Mouse (Mus musculus): ENCODE results near the gene Asz1. TPM values are rescaled to one million over a fixed set of nuclear protein-coding genes. Genes with fewer than 3 reads are reported as not detected.

The Asz1 gene
- polyA plus RNA-seq, 1 experiment from 2014 or later: not detected

DNA sequence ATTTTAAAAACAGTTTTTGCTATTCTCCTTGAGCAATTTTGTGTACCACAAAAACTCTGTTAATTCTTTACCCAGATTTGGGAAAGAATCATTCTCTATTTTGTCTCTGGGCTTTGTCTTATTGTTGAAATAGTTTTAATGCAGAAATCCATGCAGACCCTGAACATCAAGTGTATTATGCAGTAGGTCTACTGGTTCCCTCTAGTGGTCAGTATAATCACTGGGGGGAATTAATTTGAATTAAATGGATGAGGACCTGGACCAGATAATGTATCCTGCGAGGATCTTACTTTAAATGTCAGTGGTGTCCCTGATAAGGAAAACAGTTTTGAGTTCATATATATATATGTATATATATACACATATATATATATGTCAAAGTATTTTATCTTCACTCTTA, 30.2 kb downstream of the Asz1 start:
- Histone ChIP-seq H3K4me3 (ENCODE audit: low read depth, low read length) (no peak overlapping the region), H3K36me3 (ENCODE audit: control insufficient read depth, insufficient read depth, low read length) (no peaks in the 10 kb centered on the region)
- 36% methylated on average over 1 of the region's 1 CpGs for WGBS

DNA sequence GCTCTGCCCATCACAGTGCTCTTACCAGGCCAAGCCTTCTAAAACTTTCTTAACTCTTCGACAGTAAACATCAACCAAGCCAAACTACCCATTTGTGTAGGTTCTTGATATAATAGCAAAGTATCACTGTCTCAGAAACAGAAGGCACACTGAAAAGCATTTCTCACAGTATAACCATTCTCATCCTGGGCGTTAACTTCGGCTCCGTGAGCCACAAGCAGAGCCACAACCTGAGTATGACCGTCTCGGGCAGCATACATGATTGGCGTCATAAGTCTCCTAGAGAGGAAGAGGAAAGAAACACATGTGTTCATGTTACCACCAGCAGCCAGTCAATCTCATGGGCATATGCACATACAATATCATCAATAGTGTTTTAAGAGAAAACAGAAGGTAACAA, 31.9 kb downstream of the Asz1 start:
- Histone ChIP-seq H3K36me3 (ENCODE audit: control insufficient read depth, insufficient read depth, low read length) (no peaks in the 10 kb centered on the region), H3K9ac (ENCODE audit: low read length) (no peak overlapping the region), H3K4me3 (ENCODE audit: low read depth, low read length) (no peak overlapping the region), H3K27ac (replicated peaks; ENCODE audit: low read depth, low read length) (no peak overlapping the region), H3K27me3 (ENCODE audit: control insufficient read depth, insufficient read depth, low read length) (no peaks in the 10 kb centered on the region), H3K9me3 (ENCODE audit: control insufficient read depth, low read length) (no peaks in the 10 kb centered on the region), H3K4me1 (ENCODE audit: control insufficient read depth, insufficient read depth, low read length) (no peaks in the 10 kb centered on the region), H3K4me2 (ENCODE audit: low read depth, severe bottlenecking) (no peak overlapping the region)
- DNase-seq (ENCODE audit: low spot score) (no peak), ATAC-seq (ENCODE audit: insufficient number of reproducible peaks, low FRiP score, low TSS enrichment, low read depth) (no peak)
- 76% methylated on average over 7 of the region's 7 CpGs for WGBS

More for the DNA sequence above, 30.2 kb downstream of the Asz1 start:
- no peak for ATAC-seq (ENCODE audit: insufficient number of reproducible peaks, low FRiP score, low TSS enrichment, low read depth)
- H3K4me2 ChIP-seq (ENCODE audit: low read depth, severe bottlenecking): no peak overlapping the region
- no peaks in the 10 kb centered on the region for H3K4me1 ChIP-seq (ENCODE audit: control insufficient read depth, insufficient read depth, low read length)
- no peak overlapping the region for H3K9ac ChIP-seq (ENCODE audit: low read length)
- H3K27me3 ChIP-seq (ENCODE audit: control insufficient read depth, insufficient read depth, low read length): no peaks in the 10 kb centered on the region
- no peak for DNase-seq (ENCODE audit: low spot score)
- H3K27ac ChIP-seq (replicated peaks; ENCODE audit: low read depth, low read length): no peak overlapping the region
- no peaks in the 10 kb centered on the region for H3K9me3 ChIP-seq (ENCODE audit: control insufficient read depth, low read length)

DNA sequence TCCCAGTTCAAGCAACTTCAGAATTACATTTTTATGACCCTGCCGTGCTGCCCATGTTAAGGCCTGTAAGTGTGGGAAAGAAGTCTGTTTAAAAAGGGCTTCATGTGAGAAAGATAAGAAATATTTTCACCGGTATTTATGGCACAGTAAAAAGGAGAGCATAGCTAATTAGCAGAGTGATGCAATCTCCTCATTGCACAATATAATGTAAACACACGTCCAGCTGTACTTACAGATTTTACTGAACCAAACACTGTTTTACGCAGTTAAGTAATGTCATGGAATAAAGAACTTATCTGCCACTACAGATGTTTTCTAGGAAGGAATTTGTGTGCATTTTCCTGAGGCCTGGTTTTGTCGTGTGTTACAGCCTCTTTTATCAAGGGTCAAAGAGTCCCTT, 32.3 kb downstream of the Asz1 start:
- no peaks in the 10 kb centered on the region for H3K27me3 ChIP-seq (ENCODE audit: control insufficient read depth, insufficient read depth, low read length)
- DNase-seq (ENCODE audit: low spot score) (no peak), ATAC-seq (ENCODE audit: insufficient number of reproducible peaks, low FRiP score, low TSS enrichment, low read depth) (no peak)
- no peaks in the 10 kb centered on the region for H3K36me3 ChIP-seq (ENCODE audit: control insufficient read depth, insufficient read depth, low read length)
- no peak overlapping the region for H3K4me3 ChIP-seq (ENCODE audit: low read depth, low read length)
- H3K27ac ChIP-seq (replicated peaks; ENCODE audit: low read depth, low read length): no peak overlapping the region
- H3K9me3 ChIP-seq (ENCODE audit: control insufficient read depth, low read length): no peaks in the 10 kb centered on the region
- H3K9ac ChIP-seq (ENCODE audit: low read length): no peak overlapping the region
- no peaks in the 10 kb centered on the region for H3K4me1 ChIP-seq (ENCODE audit: control insufficient read depth, insufficient read depth, low read length)
- 45% methylated on average over 5 of the region's 5 CpGs for WGBS
- no peak overlapping the region for H3K4me2 ChIP-seq (ENCODE audit: low read depth, severe bottlenecking)

DNA sequence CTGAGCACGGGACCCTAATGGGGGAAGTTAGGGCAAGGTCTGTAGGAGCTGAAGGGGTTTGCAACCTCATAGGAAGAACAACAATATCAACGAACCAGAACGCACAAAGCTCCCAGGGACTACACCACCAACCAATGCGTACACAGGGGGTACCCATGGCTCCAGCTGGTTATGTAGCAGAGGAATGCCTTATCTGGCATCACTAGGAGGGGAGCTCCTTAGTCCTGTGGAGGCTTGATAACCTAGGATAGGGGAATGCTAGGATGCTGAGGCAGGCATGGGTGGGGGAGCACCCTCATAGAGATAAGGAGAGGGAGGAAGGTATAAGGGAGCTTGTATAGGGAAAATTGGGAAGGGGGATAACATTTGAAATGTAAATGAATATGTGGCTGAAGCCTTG, 51.0 kb downstream of the Asz1 start:
- WGBS: 90% methylated on average over 4 of the region's 4 CpGs
- H3K9me3 ChIP-seq (ENCODE audit: control insufficient read depth, low read length): no peaks in the 10 kb centered on the region
- H3K9ac ChIP-seq (ENCODE audit: low read length): no peak overlapping the region
- no peaks in the 10 kb centered on the region for H3K4me1 ChIP-seq (ENCODE audit: control insufficient read depth, insufficient read depth, low read length)
- H3K4me3 ChIP-seq (ENCODE audit: low read depth, low read length): no peak overlapping the region
- H3K36me3 ChIP-seq (ENCODE audit: control insufficient read depth, insufficient read depth, low read length): no peaks in the 10 kb centered on the region
- no peaks in the 10 kb centered on the region for H3K27me3 ChIP-seq (ENCODE audit: control insufficient read depth, insufficient read depth, low read length)
- DNase-seq (ENCODE audit: low spot score): no peak
- no peak overlapping the region for H3K27ac ChIP-seq (replicated peaks; ENCODE audit: low read depth, low read length)
- no peak overlapping the region for H3K4me2 ChIP-seq (ENCODE audit: low read depth, severe bottlenecking)
- no peak for ATAC-seq (ENCODE audit: insufficient number of reproducible peaks, low FRiP score, low TSS enrichment, low read depth)

DNA sequence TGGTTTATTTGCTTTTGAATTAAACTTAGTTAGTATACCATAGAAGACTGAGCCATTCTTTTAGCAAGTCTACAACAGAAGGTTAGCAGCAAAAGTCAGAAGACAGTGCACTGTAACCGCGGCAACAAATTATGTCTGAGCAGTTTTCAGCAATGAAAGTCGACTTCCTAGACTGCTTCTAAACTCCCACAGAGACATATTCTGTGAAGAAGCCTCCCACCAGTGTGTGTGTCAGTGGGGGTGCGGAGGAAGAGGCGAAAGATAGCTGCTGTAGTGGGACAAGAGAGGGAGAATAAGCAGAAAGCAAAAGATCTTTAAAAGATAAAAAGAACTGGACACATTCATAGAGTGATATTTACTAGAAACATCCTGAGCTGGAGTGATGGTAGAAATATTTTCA, 57.2 kb downstream of the Asz1 start:
- ATAC-seq (ENCODE audit: insufficient number of reproducible peaks, low FRiP score, low TSS enrichment, low read depth): no peak
- Histone ChIP-seq H3K9me3 (ENCODE audit: control insufficient read depth, low read length) (no peaks in the 10 kb centered on the region), H3K4me1 (ENCODE audit: control insufficient read depth, insufficient read depth, low read length) (no peaks in the 10 kb centered on the region), H3K27ac (replicated peaks; ENCODE audit: low read depth, low read length) (no peak overlapping the region), H3K27me3 (ENCODE audit: control insufficient read depth, insufficient read depth, low read length) (no peaks in the 10 kb centered on the region), H3K4me3 (ENCODE audit: low read depth, low read length) (no peak overlapping the region), H3K9ac (ENCODE audit: low read length) (no peak overlapping the region), H3K36me3 (ENCODE audit: control insufficient read depth, insufficient read depth, low read length) (no peaks in the 10 kb centered on the region), H3K4me2 (ENCODE audit: low read depth, severe bottlenecking) (no peak overlapping the region)
- WGBS: 77% methylated on average over 5 of the region's 5 CpGs
- no peak for DNase-seq (ENCODE audit: low spot score)

DNA sequence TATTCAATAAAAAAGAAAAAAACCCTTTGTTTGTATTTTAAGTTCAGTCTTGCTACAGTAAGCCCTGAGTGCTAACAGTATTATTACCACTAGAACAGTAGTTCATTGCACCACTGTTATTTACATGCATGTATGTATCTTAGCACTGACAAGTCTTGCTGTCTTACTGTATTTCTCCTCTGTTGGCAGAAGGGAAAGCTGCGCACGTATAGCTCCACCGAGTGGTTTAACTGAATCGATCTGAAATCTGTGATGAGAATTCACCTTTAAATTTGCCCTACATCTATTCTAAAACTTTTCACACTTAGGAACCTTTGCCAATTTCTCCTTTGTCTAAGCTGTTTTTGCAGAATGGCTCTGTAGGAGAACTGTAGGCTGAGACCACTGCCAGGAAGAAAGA, 64.6 kb downstream of the Asz1 start:
- H3K9me3 ChIP-seq (ENCODE audit: control insufficient read depth, low read length): no peaks in the 10 kb centered on the region
- H3K4me1 ChIP-seq (ENCODE audit: control insufficient read depth, insufficient read depth, low read length): no peaks in the 10 kb centered on the region
- DNase-seq (ENCODE audit: low spot score): no peak
- 88% methylated on average over 4 of the region's 4 CpGs for WGBS
- no peak overlapping the region for H3K4me3 ChIP-seq (ENCODE audit: low read depth, low read length)
- ATAC-seq (ENCODE audit: insufficient number of reproducible peaks, low FRiP score, low TSS enrichment, low read depth): no peak
- no peak overlapping the region for H3K9ac ChIP-seq (ENCODE audit: low read length)
- H3K36me3 ChIP-seq (ENCODE audit: control insufficient read depth, insufficient read depth, low read length): no peaks in the 10 kb centered on the region
- no peaks in the 10 kb centered on the region for H3K27me3 ChIP-seq (ENCODE audit: control insufficient read depth, insufficient read depth, low read length)
- H3K4me2 ChIP-seq (ENCODE audit: low read depth, severe bottlenecking): no peak overlapping the region
- H3K27ac ChIP-seq (replicated peaks; ENCODE audit: low read depth, low read length): no peak overlapping the region

DNA sequence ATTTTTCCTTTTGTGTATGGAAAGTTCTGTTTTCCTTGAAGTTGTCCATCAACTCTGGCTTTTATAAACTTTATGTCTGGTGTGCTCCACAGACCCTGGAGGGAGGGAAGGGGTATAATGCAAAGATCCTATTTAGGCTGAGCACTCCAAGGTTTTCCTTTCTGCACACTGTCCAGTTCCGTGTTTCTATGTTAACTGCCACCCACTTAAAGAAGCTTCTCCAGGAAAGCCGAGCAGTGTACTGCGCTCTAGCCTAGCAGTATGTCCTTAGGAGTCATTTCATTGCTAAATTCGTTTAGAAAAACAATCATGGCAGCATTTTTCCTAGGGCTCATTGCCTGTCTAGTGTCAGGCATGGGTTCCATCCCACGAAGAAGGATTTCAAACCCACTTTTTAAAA, 65.7 kb downstream of the Asz1 start:
- Histone ChIP-seq H3K9ac (ENCODE audit: low read length) (no peak overlapping the region), H3K4me3 (ENCODE audit: low read depth, low read length) (no peak overlapping the region), H3K27me3 (ENCODE audit: control insufficient read depth, insufficient read depth, low read length) (no peaks in the 10 kb centered on the region), H3K27ac (replicated peaks; ENCODE audit: low read depth, low read length) (no peak overlapping the region), H3K4me1 (ENCODE audit: control insufficient read depth, insufficient read depth, low read length) (no peaks in the 10 kb centered on the region), H3K4me2 (ENCODE audit: low read depth, severe bottlenecking) (no peak overlapping the region), H3K36me3 (ENCODE audit: control insufficient read depth, insufficient read depth, low read length) (no peaks in the 10 kb centered on the region), H3K9me3 (ENCODE audit: control insufficient read depth, low read length) (no peaks in the 10 kb centered on the region)
- ATAC-seq (ENCODE audit: insufficient number of reproducible peaks, low FRiP score, low TSS enrichment, low read depth) (no peak), DNase-seq (ENCODE audit: low spot score) (no peak)
- 83% methylated on average over 5 of the region's 5 CpGs for WGBS

DNA sequence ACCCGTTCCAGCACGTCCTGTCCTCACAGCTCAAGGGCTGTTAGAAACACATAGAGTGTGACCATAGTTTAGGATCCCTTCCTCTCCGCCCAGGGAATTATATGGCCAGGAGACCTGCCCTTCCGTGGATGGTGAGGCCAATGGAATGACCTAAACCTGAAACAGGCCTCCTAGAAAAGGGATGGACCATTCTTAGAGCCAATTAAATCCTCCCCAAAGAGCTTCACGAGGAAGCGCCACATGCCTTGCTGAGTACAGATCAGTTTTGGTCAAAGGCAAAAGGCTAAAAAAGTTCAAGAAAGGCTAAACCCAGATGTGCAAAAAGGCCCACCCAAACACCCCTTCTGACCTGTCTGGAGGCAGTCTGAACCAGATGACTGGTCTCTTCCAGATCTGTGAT, 76.6 kb downstream of the Asz1 start:
- Histone ChIP-seq H3K27me3 (ENCODE audit: control insufficient read depth, insufficient read depth, low read length) (peaks cover 35% of the 10 kb centered on the region), H3K36me3 (ENCODE audit: control insufficient read depth, insufficient read depth, low read length) (no peaks in the 10 kb centered on the region), H3K4me1 (ENCODE audit: control insufficient read depth, insufficient read depth, low read length) (no peaks in the 10 kb centered on the region), H3K9me3 (ENCODE audit: control insufficient read depth, low read length) (no peaks in the 10 kb centered on the region), H3K4me2 (ENCODE audit: low read depth, severe bottlenecking) (peak overlapping the region; percentile 90), H3K27ac (replicated peaks; ENCODE audit: low read depth, low read length) (no peak overlapping the region), H3K4me3 (ENCODE audit: low read depth, low read length) (peak overlapping the region; percentile 41; the same call in 1 of the 2 replicates), H3K9ac (ENCODE audit: low read length) (no peak overlapping the region)
- 21% methylated on average over 6 of the region's 6 CpGs for whole genome bisulfite sequencing
- ATAC-seq (ENCODE audit: insufficient number of reproducible peaks, low FRiP score, low TSS enrichment, low read depth): no peak
- DNase-seq (ENCODE audit: low spot score): no peak

DNA sequence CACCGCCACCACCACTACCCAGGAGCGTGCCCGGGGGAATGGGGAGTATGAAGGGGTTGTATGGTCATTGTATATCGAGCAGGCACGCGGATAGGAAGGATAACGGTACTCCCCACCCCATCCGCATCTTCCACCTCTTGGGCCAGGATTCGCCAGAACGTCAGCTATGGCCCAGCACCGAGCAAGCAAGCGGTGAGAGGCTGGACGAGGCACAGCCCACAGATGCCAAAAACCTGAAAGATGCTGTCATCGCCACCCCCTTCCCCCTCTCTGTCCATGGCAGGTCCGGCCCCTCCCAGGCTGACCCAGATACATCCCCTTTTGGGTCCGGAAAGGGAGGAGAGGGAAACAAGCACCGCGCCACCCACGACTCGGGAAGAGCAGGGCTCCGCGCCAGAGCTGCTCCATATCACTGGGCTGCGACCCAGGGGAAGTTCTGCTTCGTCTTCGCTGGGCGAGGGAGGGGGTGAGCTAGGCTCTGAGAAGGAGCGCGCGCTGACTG, 77.3 kb downstream of the Asz1 start:
- peak overlapping the region; percentile 90 for H3K4me2 ChIP-seq (ENCODE audit: low read depth, severe bottlenecking)
- no peaks in the 10 kb centered on the region for H3K4me1 ChIP-seq (ENCODE audit: control insufficient read depth, insufficient read depth, low read length)
- 0% methylated on average over 28 of the region's 29 CpGs for WGBS
- no peak overlapping the region for H3K27ac ChIP-seq (replicated peaks; ENCODE audit: low read depth, low read length)
- peaks cover 35% of the 10 kb centered on the region for H3K27me3 ChIP-seq (ENCODE audit: control insufficient read depth, insufficient read depth, low read length)
- DNase-seq (ENCODE audit: low spot score) (peak; percentile 51), ATAC-seq (ENCODE audit: insufficient number of reproducible peaks, low FRiP score, low TSS enrichment, low read depth) (peak; percentile 37; the same call in 1 of the 2 replicates)
- H3K4me3 ChIP-seq (ENCODE audit: low read depth, low read length): peak overlapping the region; percentile 41
- no peak overlapping the region for H3K9ac ChIP-seq (ENCODE audit: low read length)
- H3K9me3 ChIP-seq (ENCODE audit: control insufficient read depth, low read length): no peaks in the 10 kb centered on the region
- H3K36me3 ChIP-seq (ENCODE audit: control insufficient read depth, insufficient read depth, low read length): no peaks in the 10 kb centered on the region

All from limb, embryonic 11.5 days (tissue).